8 mouse cellular contexts compared by ENCODE assay signal in genomic region chr2:10153201-10154075, GRCm38 (mm10). TPM values are rescaled to one million over a fixed set of nuclear protein-coding genes. Genes with fewer than 3 reads are reported as not detected.
DNase-seq lines count a peak whose midpoint lies in the region; ATAC-seq lines count a peak whose summit lies in the region.

Gene Itih5 (plus strand): TSS chr2:10153571.

- 7% methylated on average over 27 of the region's 27 CpGs for WGBS in embryonic facial prominence, embryonic 10.5 days
- WGBS in heart, embryonic 12.5 days = 5% methylated on average over 27 of the region's 27 CpGs
- WGBS in kidney, embryonic 15.5 days = 6% methylated on average over 26 of the region's 27 CpGs
- WGBS in liver, embryonic 16.5 days (ENCODE audit: insufficient replicate concordance) = 4% methylated on average over 27 of the region's 27 CpGs
- 7% methylated on average over 27 of the region's 27 CpGs for WGBS in neural tube, embryonic 13.5 days

- peak within 1 kb of the TSS; percentile 98 for H3K4me2 ChIP-seq in heart, embryonic 12.5 days
- peak within 1 kb of the TSS; percentile 96 for H3K4me2 ChIP-seq in kidney, embryonic 15.5 days
- peak within 1 kb of the TSS; percentile 73 for H3K4me2 ChIP-seq in liver, embryonic 16.5 days (ENCODE audit: low read depth, low read length)
- peak within 1 kb of the TSS; percentile 73 for H3K4me2 ChIP-seq in neural tube, embryonic 13.5 days

- H3K9me3 ChIP-seq in embryonic facial prominence, embryonic 10.5 days = no peaks in the 10 kb centered on the region
- H3K9me3 ChIP-seq in heart, embryonic 12.5 days (replicated peaks) = no peaks in the 10 kb centered on the region
- no peaks in the 10 kb centered on the region for H3K9me3 ChIP-seq in kidney, embryonic 15.5 days (replicated peaks)
- H3K9me3 ChIP-seq in liver, embryonic 16.5 days (replicated peaks; ENCODE audit: control insufficient read depth, low read length) = no peaks in the 10 kb centered on the region
- no peaks in the 10 kb centered on the region for H3K9me3 ChIP-seq in neural tube, embryonic 13.5 days

- peak; percentile 81 for ATAC-seq in heart, embryonic 12.5 days (ENCODE audit: insufficient number of reproducible peaks, low FRiP score)
- ATAC-seq in kidney, embryonic 15.5 days (replicated peaks; ENCODE audit: low FRiP score) = peak; percentile 87
- ATAC-seq in liver, embryonic 16.5 days (ENCODE audit: low read depth) = peak; percentile 83
- peak; percentile 65 for ATAC-seq in neural tube, embryonic 13.5 days (ENCODE audit: low read depth)

- DNase-seq in left cerebral cortex, adult 18-20 months (ENCODE audit: low spot score in 2 of 2) = no peak
- DNase-seq in left cerebral cortex, adult 9 months (ENCODE audit: low spot score in 2 of 2) = no peak
- DNase-seq in embryonic facial prominence, embryonic 10.5 days (ENCODE audit: low spot score) = peak; percentile 83
- DNase-seq in thymus, postnatal 25 days = peak; percentile 30

- peak within 1 kb of the TSS; percentile 82 for H3K27ac ChIP-seq in embryonic facial prominence, embryonic 10.5 days (replicated peaks)
- no peak within 1 kb of the TSS for H3K27ac ChIP-seq in heart, embryonic 12.5 days (ENCODE audit: poor library complexity, severe bottlenecking)
- no peak within 1 kb of the TSS for H3K27ac ChIP-seq in kidney, embryonic 15.5 days
- H3K27ac ChIP-seq in liver, embryonic 16.5 days (ENCODE audit: low read length) = peak within 1 kb of the TSS; percentile 62
- H3K27ac ChIP-seq in neural tube, embryonic 13.5 days (replicated peaks) = no peak within 1 kb of the TSS

- no peaks in the 10 kb centered on the region; the same call in 1 of the 2 replicates for H3K27me3 ChIP-seq in embryonic facial prominence, embryonic 10.5 days (replicated peaks; ENCODE audit: low read depth, poor library complexity, severe bottlenecking)
- H3K27me3 ChIP-seq in heart, embryonic 12.5 days (replicated peaks) = no peaks in the 10 kb centered on the region
- no peaks in the 10 kb centered on the region for H3K27me3 ChIP-seq in kidney, embryonic 15.5 days
- H3K27me3 ChIP-seq in liver, embryonic 16.5 days (ENCODE audit: control insufficient read depth, insufficient read depth, low read depth, low read length) = no peaks in the 10 kb centered on the region
- 0 out of 2 replicates have a peak, but pooled peaks cover 3% of the 10 kb centered on the region for H3K27me3 ChIP-seq in neural tube, embryonic 13.5 days

- peaks cover 18% of the 10 kb centered on the region for H3K4me1 ChIP-seq in embryonic facial prominence, embryonic 10.5 days
- peaks cover 10% of the 10 kb centered on the region; the same call in 1 of the 2 replicates for H3K4me1 ChIP-seq in heart, embryonic 12.5 days (replicated peaks)
- H3K4me1 ChIP-seq in kidney, embryonic 15.5 days = peaks cover 15% of the 10 kb centered on the region
- H3K4me1 ChIP-seq in liver, embryonic 16.5 days (ENCODE audit: control insufficient read depth, low read depth, low read length) = peaks cover 6% of the 10 kb centered on the region
- H3K4me1 ChIP-seq in neural tube, embryonic 13.5 days (replicated peaks) = peaks cover 16% of the 10 kb centered on the region

- peak within 1 kb of the TSS; percentile 67 for H3K4me3 ChIP-seq in embryonic facial prominence, embryonic 10.5 days
- peak within 1 kb of the TSS; percentile 55 for H3K4me3 ChIP-seq in heart, embryonic 12.5 days
- H3K4me3 ChIP-seq in kidney, embryonic 15.5 days (replicated peaks) = peak within 1 kb of the TSS; percentile 54
- H3K4me3 ChIP-seq in liver, embryonic 16.5 days (ENCODE audit: low read depth, low read length) = peak within 1 kb of the TSS; percentile 59
- peak within 1 kb of the TSS; percentile 40 for H3K4me3 ChIP-seq in neural tube, embryonic 13.5 days

- no peaks in the 10 kb centered on the region for H3K36me3 ChIP-seq in embryonic facial prominence, embryonic 10.5 days (replicated peaks)
- no peaks in the 10 kb centered on the region for H3K36me3 ChIP-seq in heart, embryonic 12.5 days
- no peaks in the 10 kb centered on the region for H3K36me3 ChIP-seq in kidney, embryonic 15.5 days
- no peaks in the 10 kb centered on the region for H3K36me3 ChIP-seq in liver, embryonic 16.5 days (ENCODE audit: control insufficient read depth, insufficient read depth)
- H3K36me3 ChIP-seq in neural tube, embryonic 13.5 days = no peaks in the 10 kb centered on the region

- H3K9ac ChIP-seq in heart, embryonic 12.5 days = peak within 1 kb of the TSS; percentile 57
- H3K9ac ChIP-seq in kidney, embryonic 15.5 days = peak within 1 kb of the TSS; percentile 44
- H3K9ac ChIP-seq in liver, embryonic 16.5 days (ENCODE audit: low read depth, low read length) = peak within 1 kb of the TSS; percentile 41
- H3K9ac ChIP-seq in neural tube, embryonic 13.5 days = peak within 1 kb of the TSS; percentile 45

RNA-seq across cellular contexts. Expression of gene Itih5, which starts in this region (rescaled TPM):
- 10 to 100 TPM; 10.8 to 12.8 TPM for total RNA-seq in left cerebral cortex, adult 18-20 months (2021)
- polyA plus RNA-seq in embryonic facial prominence, embryonic 10.5 days (2016; fragmentation: Nextera tagmentation; extraction: Ambion mirVana) = 3.7 and 4.4 TPM in 2 replicates
- 3.3 and 3.6 TPM in 2 replicates for polyA plus RNA-seq in heart, embryonic 12.5 days (2016; fragmentation: Nextera tagmentation; extraction: Ambion mirVana)
- 5.8 and 6.9 TPM in 2 replicates for polyA plus RNA-seq in kidney, embryonic 15.5 days (2015; fragmentation: Nextera tagmentation; extraction: Ambion mirVana)
- 3.2 and 4.0 TPM in 2 replicates for polyA plus RNA-seq in liver, embryonic 16.5 days (2015; fragmentation: Nextera tagmentation; extraction: Ambion mirVana)
- 8.4 and 8.9 TPM in 2 replicates for polyA plus RNA-seq in neural tube, embryonic 13.5 days (2015; fragmentation: Nextera tagmentation; extraction: Ambion mirVana)

Comparison
In these comparisons a context has a peak if more than half of its experiments do, and no peak if none do; other contexts are left out.
1. DNase-seq: peak in embryonic facial prominence, embryonic 10.5 days (single experiment) and thymus, postnatal 25 days (single experiment); none in left cerebral cortex, adult 18-20 months (0 of 2) and left cerebral cortex, adult 9 months (0 of 2).
2. H3K27ac ChIP-seq: peak in embryonic facial prominence, embryonic 10.5 days (single experiment) and liver, embryonic 16.5 days (single experiment); none in heart, embryonic 12.5 days (single experiment), kidney, embryonic 15.5 days (single experiment) and neural tube, embryonic 13.5 days (single experiment).
3. Peak in every context shown above with its lines, with median percentiles within 50 percentile points of each other: H3K4me3 ChIP-seq, ATAC-seq, H3K4me2 ChIP-seq and H3K9ac ChIP-seq.